26 mouse cellular contexts compared by ENCODE assay signal in the genomic region with DNA sequence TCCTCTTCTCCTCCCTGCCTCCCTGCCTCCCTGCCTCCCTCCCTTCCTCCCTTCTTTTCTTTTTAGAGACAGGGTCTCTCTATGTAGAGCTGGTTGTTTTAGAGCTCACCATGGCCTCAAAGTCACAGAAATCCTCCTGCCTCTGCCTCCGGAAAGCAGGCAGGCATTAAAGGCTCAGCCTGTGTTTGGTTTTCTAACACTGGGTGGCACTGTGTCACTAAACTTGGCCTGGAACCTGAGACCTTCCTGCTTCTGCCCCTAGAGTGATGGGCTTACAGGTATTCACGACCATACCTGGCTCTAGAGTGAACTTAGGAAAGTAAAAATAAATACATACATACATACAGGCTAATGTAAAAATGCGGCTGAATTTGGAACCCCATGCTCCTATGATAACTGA. TPM values are rescaled to one million over a fixed set of nuclear protein-coding genes. Genes with fewer than 3 reads are reported as not detected.
DNase-seq lines count a peak whose midpoint lies in the region; ATAC-seq and TF ChIP-seq lines count a peak whose summit lies in the region.
"Had no signal": no experiment of that assay in that cellular context is flagged by ENCODE, and none has a peak within 500 bp of the region (broad histone marks: within the 10 kb centered on the region; RNA-seq: fewer than 3 reads in every experiment).

No protein-coding gene starts in this region.

- peak; percentile 55 for TF ChIP-seq CTCF in layer of hippocampus, adult 2 months (conservative IDR thresholded peaks at IDR 0.05)
- TF ChIP-seq CTCF in brain, embryonic 14.5 days (IDR thresholded peaks at IDR 0.05; ENCODE audit: borderline replicate concordance, extremely low read depth, insufficient read depth, insufficient read length) = peak; percentile 24; the same call in 1 of the 2 replicates
- no peak for TF ChIP-seq CTCF in kidney, adult 2 months (conservative IDR thresholded peaks at IDR 0.05; ENCODE audit: insufficient read depth, insufficient read length, low read depth, low read length)

- H3K27ac ChIP-seq in forebrain, embryonic 12.5 days = peak overlapping the region; percentile 5; the same call in 1 of the 2 replicates
- H3K27ac ChIP-seq in forebrain, embryonic 16.5 days (ENCODE audit: low read length) = no peak overlapping the region
- peak overlapping the region; percentile 88 for H3K27ac ChIP-seq in layer of hippocampus, adult 2 months
- H3K27ac ChIP-seq in kidney, adult 2 months (ENCODE audit: insufficient read depth, low read depth, low read length) = no peak overlapping the region
- H3K27ac ChIP-seq: embryonic facial prominence, embryonic 12.5 days; intestine, embryonic 15.5 days; kidney, postnatal 0 days; limb, embryonic 12.5 days; liver, embryonic 15.5 days had no signal

- no peak overlapping the region for H3K4me2 ChIP-seq in forebrain, embryonic 12.5 days
- H3K4me2 ChIP-seq in forebrain, embryonic 16.5 days (ENCODE audit: low read length) = no peak overlapping the region
- H3K4me2 ChIP-seq: embryonic facial prominence, embryonic 12.5 days; intestine, embryonic 15.5 days; limb, embryonic 12.5 days; liver, embryonic 15.5 days; lung, embryonic 14.5 days had no signal

- H3K9ac ChIP-seq in forebrain, embryonic 12.5 days = no peak overlapping the region
- no peak overlapping the region for H3K9ac ChIP-seq in forebrain, embryonic 16.5 days (replicated peaks; ENCODE audit: low read depth, low read length)
- H3K9ac ChIP-seq: embryonic facial prominence, embryonic 12.5 days; intestine, embryonic 15.5 days; limb, embryonic 12.5 days; liver, embryonic 15.5 days; lung, embryonic 14.5 days; neural tube, embryonic 15.5 days had no signal

- peaks cover 25% of the 10 kb centered on the region for H3K4me1 ChIP-seq in forebrain, embryonic 12.5 days
- peaks cover 24% of the 10 kb centered on the region for H3K4me1 ChIP-seq in forebrain, embryonic 16.5 days (replicated peaks; ENCODE audit: control insufficient read depth, insufficient read depth, low read length)
- no peaks in the 10 kb centered on the region for H3K4me1 ChIP-seq in kidney, adult 2 months (ENCODE audit: control insufficient read depth, insufficient read depth, low read length)
- H3K4me1 ChIP-seq: embryonic facial prominence, embryonic 12.5 days; intestine, embryonic 15.5 days; limb, embryonic 12.5 days; liver, embryonic 15.5 days had no signal

- peaks cover 5% of the 10 kb centered on the region; the same call in 1 of the 2 replicates for H3K27me3 ChIP-seq in forebrain, embryonic 12.5 days
- no peaks in the 10 kb centered on the region for H3K27me3 ChIP-seq in forebrain, embryonic 16.5 days (replicated peaks; ENCODE audit: control insufficient read depth, insufficient read depth, low read length)
- no peaks in the 10 kb centered on the region for H3K27me3 ChIP-seq in kidney, adult 2 months (replicated peaks; ENCODE audit: control insufficient read depth, insufficient read depth, low read length)
- H3K27me3 ChIP-seq: embryonic facial prominence, embryonic 12.5 days; limb, embryonic 12.5 days; neural tube, embryonic 15.5 days had no signal

- no peaks in the 10 kb centered on the region for H3K36me3 ChIP-seq in forebrain, embryonic 12.5 days (replicated peaks)
- no peaks in the 10 kb centered on the region for H3K36me3 ChIP-seq in forebrain, embryonic 16.5 days (ENCODE audit: control insufficient read depth, insufficient read depth)
- H3K36me3 ChIP-seq in kidney, adult 2 months (ENCODE audit: control insufficient read depth, insufficient read depth, low read length) = no peaks in the 10 kb centered on the region
- H3K36me3 ChIP-seq: embryonic facial prominence, embryonic 12.5 days; intestine, embryonic 15.5 days; limb, embryonic 12.5 days; liver, embryonic 15.5 days; neural tube, embryonic 15.5 days had no signal

- no peak for TF ChIP-seq POLR2A in brain, embryonic 14.5 days (IDR thresholded peaks at IDR 0.05; ENCODE audit: borderline replicate concordance, extremely low read depth, insufficient read depth, insufficient read length, poor library complexity, severe bottlenecking)
- TF ChIP-seq POLR2A in kidney, adult 2 months (IDR thresholded peaks at IDR 0.05; ENCODE audit: low read depth, low read length) = no peak

- no peak for DNase-seq in layer of hippocampus, adult 2 months (ENCODE audit: low spot score in 2 of 2)
- no peak for DNase-seq in layer of hippocampus, postnatal 14 days (ENCODE audit: low spot score in 2 of 2)
- DNase-seq in ES-CJ7 (ENCODE audit: low read depth, low spot score) = peak; percentile 65
- no peak for DNase-seq in brain, embryonic 14.5 days (ENCODE audit: low read depth)
- DNase-seq in kidney, adult 2 months = no peak
- DNase-seq in natural killer cell, adult 2 months (ENCODE audit: low spot score in 2 of 2) = no peak
- DNase-seq: adrenal gland, postnatal 10 days; cerebellum, adult 11 months; cerebellum, adult 9-10 months; cerebellum, postnatal 36 days; gastrocnemius, postnatal 10 days; heart, postnatal 14 days; kidney, adult 8-10 months; kidney, postnatal 4 days; lung, embryonic 14.5 days; right cerebral cortex, postnatal 14 days; thymus, postnatal 14 days had no signal

- ATAC-seq in forebrain, embryonic 12.5 days (ENCODE audit: low FRiP score) = no peak
- ATAC-seq in forebrain, embryonic 16.5 days = no peak
- ATAC-seq: intestine, embryonic 15.5 days had no signal

- H3K9me3 ChIP-seq in forebrain, embryonic 12.5 days = no peaks in the 10 kb centered on the region
- no peaks in the 10 kb centered on the region for H3K9me3 ChIP-seq in forebrain, embryonic 16.5 days (ENCODE audit: control insufficient read depth, low read length)
- H3K9me3 ChIP-seq: embryonic facial prominence, embryonic 12.5 days; intestine, embryonic 15.5 days; limb, embryonic 12.5 days; liver, embryonic 15.5 days; neural tube, embryonic 15.5 days had no signal

- H3K4me3 ChIP-seq in forebrain, embryonic 12.5 days (replicated peaks) = no peak overlapping the region
- H3K4me3 ChIP-seq in forebrain, embryonic 16.5 days (replicated peaks; ENCODE audit: low read length) = no peak overlapping the region
- no peak overlapping the region for H3K4me3 ChIP-seq in layer of hippocampus, adult 2 months
- no peak overlapping the region for H3K4me3 ChIP-seq in kidney, adult 2 months (ENCODE audit: insufficient read depth, low read depth, low read length)
- H3K4me3 ChIP-seq: embryonic facial prominence, embryonic 12.5 days; intestine, embryonic 15.5 days; limb, embryonic 12.5 days; liver, embryonic 15.5 days; neural tube, embryonic 15.5 days had no signal

- WGBS in forebrain, embryonic 12.5 days = 86% methylated on average over 3 of the region's 3 CpGs
- 91% methylated on average over 3 of the region's 3 CpGs for WGBS in forebrain, embryonic 16.5 days
- WGBS in kidney, adult 2 months = 86% methylated on average over 3 of the region's 3 CpGs

RNA-seq across cellular contexts. Expression of gene Ran, which starts 32.0 kb away (rescaled TPM):
- polyA plus RNA-seq in forebrain, embryonic 12.5 days (2016; fragmentation: Nextera tagmentation; extraction: Ambion mirVana) = 821 and 873 TPM in 2 replicates
- polyA plus RNA-seq in forebrain, embryonic 16.5 days (2015; fragmentation: Nextera tagmentation; extraction: Ambion mirVana) = 436 and 440 TPM in 2 replicates
- 100 to 1,000 TPM; 160 to 167 TPM for total RNA-seq in layer of hippocampus, adult 2 months (2021)
- 100 to 1,000 TPM; 153 to 155 TPM for total RNA-seq in layer of hippocampus, postnatal 14 days (2021)
- polyA plus RNA-seq in brain, embryonic 14.5 days (2012; rRNA removed) = 240 and 244 TPM in 2 replicates
- 45.6 and 48.6 TPM in 2 replicates for polyA plus RNA-seq in kidney, adult 2 months (2012; rRNA removed)

RNA-seq across cellular contexts. Expression of gene Stx2, which starts 43.5 kb away (rescaled TPM):
- 23.1 and 25.7 TPM in 2 replicates for polyA plus RNA-seq in forebrain, embryonic 12.5 days (2016; fragmentation: Nextera tagmentation; extraction: Ambion mirVana)
- polyA plus RNA-seq in forebrain, embryonic 16.5 days (2015; fragmentation: Nextera tagmentation; extraction: Ambion mirVana) = 15.3 and 18.0 TPM in 2 replicates
- 10 to 100 TPM; 30.9 to 31.8 TPM for total RNA-seq in layer of hippocampus, adult 2 months (2021)
- total RNA-seq in layer of hippocampus, postnatal 14 days (2021) = 10 to 100 TPM; 31.0 to 33.1 TPM
- 40.9 and 43.4 TPM in 2 replicates for polyA plus RNA-seq in brain, embryonic 14.5 days (2012; rRNA removed)
- 22.4 and 24.8 TPM in 2 replicates for polyA plus RNA-seq in kidney, adult 2 months (2012; rRNA removed)

RNA-seq across cellular contexts. Expression of gene Adgrd1, which starts 44.6 kb away (rescaled TPM):
- 0.05 and 0.09 TPM in 2 replicates for polyA plus RNA-seq in forebrain, embryonic 12.5 days (2016; fragmentation: Nextera tagmentation; extraction: Ambion mirVana)
- 0.22 and 0.37 TPM in 2 replicates for polyA plus RNA-seq in forebrain, embryonic 16.5 days (2015; fragmentation: Nextera tagmentation; extraction: Ambion mirVana)
- total RNA-seq in layer of hippocampus, adult 2 months (2021) = under 1 TPM; 0.33 to 0.39 TPM
- under 1 TPM; 0.48 to 0.51 TPM for total RNA-seq in layer of hippocampus, postnatal 14 days (2021)
- 0.25 and 0.41 TPM in 2 replicates for polyA plus RNA-seq in brain, embryonic 14.5 days (2012; rRNA removed)
- polyA plus RNA-seq in kidney, adult 2 months (2012; rRNA removed) = 1.1 and 1.5 TPM in 2 replicates
- total RNA-seq: monocyte, adult 5-6 weeks had no signal
- polyA plus RNA-seq: limb, embryonic 12.5 days had no signal

Comparison
In these comparisons a context has a peak if more than half of its experiments do, and no peak if none do; other contexts are left out.
1. H3K27ac ChIP-seq: peak in forebrain, embryonic 12.5 days (single experiment) and layer of hippocampus, adult 2 months (single experiment); none in forebrain, embryonic 16.5 days (single experiment) and kidney, adult 2 months (single experiment).